Mouse (Mus musculus) T-cell, adult 66 days (primary cell): Measurements from ENCODE around the gene Coro2a. TPM values are rescaled to one million over a fixed set of nuclear protein-coding genes. Genes with fewer than 3 reads are reported as not detected.

Source experiments
- total RNA-seq, 2 experiments: library from RNA; stranded (reverse); gene quantifications; 3 replicates in 1 of 2; 4 replicates in 1 of 2; pipeline ENCODE4 v1.2.4; 2023

The Coro2a gene
- 10 to 100 TPM; 27.9 to 41.3 TPM for total RNA-seq

GRCm38 (mm10) chr4:46601844-46602423 lies at the start of gene Coro2a:
TSS of gene Coro2a (minus strand) at chr4:46602202.

DNA sequence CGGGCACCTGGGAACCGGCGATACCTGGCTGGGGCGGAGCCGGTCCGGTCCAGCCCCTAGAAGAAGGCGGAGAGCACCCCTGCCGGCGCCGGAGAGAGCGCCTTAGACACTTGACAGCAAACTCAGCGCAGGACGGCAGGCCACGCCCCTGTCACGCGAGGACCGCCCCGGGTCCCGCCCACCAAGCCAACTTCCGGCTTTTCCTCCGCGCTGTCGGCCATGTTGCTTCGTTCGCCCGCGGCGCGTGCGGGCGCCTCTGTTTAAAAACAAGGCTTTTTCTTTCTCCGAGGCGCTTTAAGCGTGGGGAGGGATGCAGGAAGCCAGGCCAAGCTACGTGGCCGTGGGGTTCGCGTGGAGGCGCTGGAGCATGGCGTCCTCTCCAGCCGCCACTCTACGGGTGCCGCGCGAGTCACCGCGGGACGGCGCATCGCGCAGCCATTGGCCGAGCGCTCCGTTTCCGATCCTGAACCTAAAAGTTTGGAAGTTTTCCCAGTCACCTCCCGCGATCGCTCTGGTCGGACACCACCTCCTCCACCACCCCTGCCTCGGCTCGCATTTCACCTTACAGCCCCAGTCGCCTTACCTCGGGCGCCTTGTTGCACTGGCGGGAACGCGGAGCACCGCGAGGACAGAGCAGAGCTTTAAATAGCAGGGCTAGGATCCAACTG lies 48.2 kb upstream of the Coro2a start, which contains the start of gene Tbc1d2:
Gene Tbc1d2, minus strand, starts transcription at position 124 of the 668 bp plus-strand sequence.

DNA sequence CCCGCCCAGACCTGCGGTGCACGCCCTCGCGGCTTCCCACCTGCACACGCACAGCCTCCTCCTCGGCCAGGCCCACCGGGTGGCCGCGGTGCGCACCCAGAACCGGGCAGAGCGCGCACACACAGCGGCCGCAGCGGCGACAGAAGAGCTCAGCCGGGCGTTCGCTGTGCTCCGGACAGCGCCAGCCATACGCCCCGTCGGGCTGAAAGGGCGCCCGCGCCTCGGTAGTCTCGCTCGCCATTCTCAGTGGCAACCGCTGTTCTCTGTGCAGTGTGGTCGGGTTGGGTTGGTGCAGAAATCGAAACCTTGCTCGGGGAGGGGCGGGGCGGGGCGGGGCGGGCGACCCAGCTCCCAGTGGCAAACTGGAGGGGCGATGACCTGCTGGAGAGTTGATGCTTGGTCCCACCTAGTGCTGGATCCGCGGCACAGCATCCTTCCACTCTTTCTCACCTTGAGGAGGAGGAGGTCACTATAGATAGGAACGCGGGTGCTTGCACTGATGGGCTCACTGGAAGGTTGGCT lies 66.1 kb downstream of the Coro2a start, which contains the start of gene Trim14:
Gene Trim14, minus strand, starts transcription at position 302 of the 522 bp plus-strand sequence.

DNA sequence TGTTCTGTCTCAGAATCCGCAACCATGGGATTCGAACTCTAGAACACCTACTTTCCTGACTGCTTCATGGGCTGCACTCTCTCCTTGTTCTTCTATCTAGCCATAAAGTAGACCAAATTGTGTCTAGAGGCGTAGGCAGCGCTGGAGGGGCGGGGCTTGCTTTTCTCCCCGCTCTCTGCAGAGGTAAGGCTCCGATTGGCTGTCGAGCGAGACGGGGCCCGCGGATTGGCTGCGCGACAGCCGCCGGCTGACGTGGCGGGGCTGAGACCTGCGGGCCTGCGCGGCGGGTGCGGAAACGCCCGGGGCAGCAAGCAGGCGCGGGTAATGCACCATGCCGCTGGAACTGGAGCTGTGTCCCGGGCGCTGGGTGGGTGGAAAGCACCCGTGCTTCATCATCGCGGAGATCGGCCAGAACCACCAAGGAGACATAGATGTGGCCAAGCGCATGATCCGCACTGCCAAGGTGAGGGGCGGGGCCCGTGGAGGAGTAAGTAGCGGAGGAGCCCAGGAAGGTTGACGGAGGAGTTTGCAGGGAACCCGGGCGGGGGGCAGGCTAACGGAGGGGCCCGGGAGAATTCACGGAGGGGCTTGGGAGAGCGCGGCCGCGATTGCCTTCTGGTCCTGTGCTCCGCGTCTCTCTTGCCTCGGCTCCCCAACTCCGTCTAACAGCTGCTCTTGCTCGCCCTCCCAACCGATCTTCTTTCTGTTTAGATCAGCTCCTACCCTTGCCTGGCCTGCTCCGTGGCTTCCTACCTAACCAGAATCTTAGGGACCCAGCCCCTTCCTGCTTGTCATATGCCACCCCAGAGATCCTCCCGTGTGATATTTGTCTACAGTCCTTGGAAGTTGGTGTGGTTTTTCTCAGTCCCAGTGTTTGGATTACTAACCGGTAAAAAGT lies 112.7 kb downstream of the Coro2a start, which contains the start of gene Nans:
Gene Nans, plus strand, starts transcription at position 221 of the 898 bp plus-strand sequence.

Other genes with a start within 250 kb of the Coro2a start
- gene Trmo, start 212.8 kb downstream of the Coro2a start, total RNA-seq = 10 to 100 TPM; 17.5 to 19.1 TPM
- under 1 TPM; 0.41 to 0.76 TPM for gene Hemgn, start 188.7 kb downstream of the Coro2a start, total RNA-seq
- gene Anp32b, start 151.3 kb downstream of the Coro2a start, total RNA-seq = 100 to 1,000 TPM; 167 to 184 TPM
- gene Nans, start 113.0 kb downstream of the Coro2a start, total RNA-seq = 10 to 100 TPM; 57.3 to 64.7 TPM
- gene Trim14, start 66.1 kb downstream of the Coro2a start, total RNA-seq = 10 to 100 TPM; 75.7 to 86.6 TPM
- gene Tbc1d2, start 48.0 kb upstream of the Coro2a start, total RNA-seq = under 1 TPM; 0.38 to 0.92 TPM